Mouse (Mus musculus): ENCODE measurements around the gene Tcap.

DNA sequence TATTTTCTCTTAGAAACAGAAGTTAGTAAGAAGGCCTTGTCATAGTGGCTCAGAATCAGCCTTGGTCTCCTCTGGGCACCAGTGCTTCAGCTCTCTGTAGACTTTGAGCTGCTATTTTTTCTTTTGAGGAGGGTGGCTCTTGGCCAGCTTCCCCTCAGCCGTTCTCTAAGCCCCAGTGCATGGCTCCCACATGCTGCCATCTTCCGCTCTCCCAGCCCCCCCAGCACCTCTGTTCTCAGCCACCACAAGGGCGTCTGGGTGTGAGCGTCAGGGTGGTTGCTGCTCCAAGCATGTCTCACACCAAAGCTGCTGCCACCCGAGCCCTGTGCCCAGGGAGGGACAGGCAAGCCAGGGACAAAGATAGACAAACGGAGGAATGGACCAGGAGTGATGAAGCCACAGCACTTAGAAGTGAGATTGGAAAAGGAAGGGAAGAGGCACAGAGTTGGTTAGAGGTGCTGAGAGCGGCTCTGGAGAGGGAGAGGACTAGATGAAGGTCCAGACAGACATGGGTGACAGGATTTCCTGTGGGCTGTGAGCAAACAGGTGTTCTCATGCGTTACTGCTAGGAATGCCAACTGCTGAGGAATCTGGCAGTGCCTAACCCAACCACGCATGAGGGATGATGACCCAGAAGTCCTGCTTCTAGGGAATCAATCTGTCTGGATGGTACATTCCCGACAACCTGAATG, 16.3 kb upstream of the Tcap start:
- no peak for TF ChIP-seq POLR2A (IDR thresholded peaks at IDR 0.05; ENCODE audit: control insufficient read depth, extremely low read depth, insufficient read depth, low read length, poor library complexity)
- TF ChIP-seq CTCF (IDR thresholded peaks at IDR 0.05; ENCODE audit: borderline replicate concordance, control insufficient read depth, extremely low read depth, insufficient read depth, low read length, poor library complexity) = 0 out of 2 replicates have a peak, but pooled peaks have one; percentile 16

All from thymus, adult 2 months (tissue).